Mouse (Mus musculus) natural killer cell, adult 2 months (primary cell): ENCODE results near the gene Per2.
"Not testable (repeated sequence)": the region's sequence is repeated elsewhere in the genome, so short reads cannot be mapped to it uniquely, and the experiment has no call there.

Experiments used
- DNase-seq, 2 experiments: peaks; one replicate each; pipeline ENCODE4 v3.0.0; 2022; ENCODE audit warnings: low spot score in 2 of 2

Per2 gene

DNA sequence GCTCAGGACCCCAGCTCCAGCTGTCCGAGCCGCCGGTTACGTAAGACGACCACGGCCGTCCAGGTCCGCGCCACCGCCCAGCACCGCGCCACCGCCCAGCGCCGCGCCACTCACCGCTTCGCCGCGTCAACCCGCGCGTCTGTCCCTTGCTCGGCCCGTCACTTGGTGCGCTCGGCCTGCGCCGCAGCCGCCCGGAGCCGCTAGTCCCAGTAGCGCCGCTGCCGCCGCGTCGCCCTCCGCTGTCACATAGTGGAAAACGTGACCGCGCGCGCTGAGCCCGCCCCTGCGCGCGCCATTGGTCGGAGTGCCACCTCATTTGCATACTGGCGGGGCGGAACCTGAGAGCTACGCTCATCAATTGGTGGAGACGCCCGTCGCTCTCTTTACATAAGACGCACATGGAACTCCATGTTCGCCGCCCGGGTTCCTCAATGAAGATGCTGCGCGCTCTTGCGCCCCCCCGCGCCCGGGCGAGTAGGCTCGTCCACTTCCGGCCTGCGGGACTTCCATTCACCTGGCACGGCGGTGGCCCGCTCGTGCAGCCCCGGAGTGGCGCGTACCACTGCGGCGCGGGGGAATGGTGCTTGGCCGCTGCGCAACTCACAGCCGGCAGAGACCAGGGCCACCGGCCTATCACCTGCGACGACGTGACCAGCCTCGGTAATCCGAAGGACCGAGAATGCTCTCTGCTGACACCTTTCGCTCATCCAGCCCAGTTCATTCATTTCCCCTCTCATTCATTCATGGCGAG lies at the start of gene Per2:
Per2 (minus strand) TSS at position 266 of the 751 bp plus-strand sequence.
- DNase-seq = peak; percentile 100

DNA sequence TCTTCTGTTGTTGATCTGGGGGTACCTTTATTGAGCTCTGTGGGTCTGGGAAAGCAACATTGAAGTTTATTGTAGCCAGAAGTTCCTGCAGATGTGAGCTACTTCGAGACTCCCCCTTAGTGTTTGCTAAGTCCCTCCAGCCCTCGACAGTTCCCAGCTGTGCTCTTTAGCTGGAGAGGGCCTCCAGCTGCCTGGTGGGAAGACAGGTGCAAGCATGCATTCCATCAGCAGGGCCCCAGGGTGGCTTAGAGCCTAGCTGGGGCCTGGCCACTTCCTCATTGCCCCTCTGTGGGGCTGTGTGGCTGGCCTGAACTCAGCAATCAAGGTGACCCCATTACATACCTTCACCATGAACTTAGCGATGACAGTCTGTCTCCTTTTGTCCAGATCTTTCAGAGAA lies 45.5 kb upstream of the Per2 start:
- no peak for DNase-seq

DNA sequence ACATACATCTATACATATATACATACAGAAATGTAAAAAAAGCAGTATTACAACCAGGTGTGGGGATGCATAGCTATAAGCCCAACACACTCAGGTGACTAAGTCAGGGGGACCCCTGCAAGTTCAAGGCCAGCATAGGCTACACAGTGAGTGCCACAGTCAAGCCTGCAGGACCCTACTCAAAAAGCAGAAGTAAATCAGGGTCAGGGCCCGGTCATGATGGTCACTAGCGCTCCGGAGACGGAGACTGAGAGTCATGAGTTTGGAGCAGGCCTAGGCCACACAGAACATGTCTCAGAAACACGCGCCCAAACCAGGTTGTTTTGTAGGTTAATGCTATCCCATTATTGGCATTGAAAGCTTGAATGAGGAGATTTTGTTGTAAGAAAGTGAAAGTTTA lies 39.5 kb upstream of the Per2 start:
- DNase-seq = no peak

DNA sequence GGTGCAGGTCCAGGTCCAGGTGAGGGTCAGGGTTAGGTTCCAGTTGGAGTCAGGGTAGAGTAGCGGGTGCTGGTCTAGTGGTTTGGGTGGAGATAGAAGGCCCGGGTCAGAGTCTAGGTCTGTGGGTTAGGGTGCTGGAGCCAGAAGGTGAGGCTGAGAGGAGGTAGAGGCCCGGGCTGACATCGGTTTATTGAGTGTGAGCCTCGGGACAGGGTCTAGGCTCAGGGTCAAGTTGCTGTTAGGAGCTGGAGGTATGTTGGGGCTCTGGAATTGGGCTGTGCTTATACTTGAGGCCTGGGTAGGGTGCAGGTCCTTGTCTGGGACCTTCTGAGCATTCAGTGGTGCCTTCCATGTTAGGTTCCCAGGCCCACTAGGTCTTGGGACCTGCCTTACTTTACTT lies 36.2 kb upstream of the Per2 start:
- DNase-seq = no peak

DNA sequence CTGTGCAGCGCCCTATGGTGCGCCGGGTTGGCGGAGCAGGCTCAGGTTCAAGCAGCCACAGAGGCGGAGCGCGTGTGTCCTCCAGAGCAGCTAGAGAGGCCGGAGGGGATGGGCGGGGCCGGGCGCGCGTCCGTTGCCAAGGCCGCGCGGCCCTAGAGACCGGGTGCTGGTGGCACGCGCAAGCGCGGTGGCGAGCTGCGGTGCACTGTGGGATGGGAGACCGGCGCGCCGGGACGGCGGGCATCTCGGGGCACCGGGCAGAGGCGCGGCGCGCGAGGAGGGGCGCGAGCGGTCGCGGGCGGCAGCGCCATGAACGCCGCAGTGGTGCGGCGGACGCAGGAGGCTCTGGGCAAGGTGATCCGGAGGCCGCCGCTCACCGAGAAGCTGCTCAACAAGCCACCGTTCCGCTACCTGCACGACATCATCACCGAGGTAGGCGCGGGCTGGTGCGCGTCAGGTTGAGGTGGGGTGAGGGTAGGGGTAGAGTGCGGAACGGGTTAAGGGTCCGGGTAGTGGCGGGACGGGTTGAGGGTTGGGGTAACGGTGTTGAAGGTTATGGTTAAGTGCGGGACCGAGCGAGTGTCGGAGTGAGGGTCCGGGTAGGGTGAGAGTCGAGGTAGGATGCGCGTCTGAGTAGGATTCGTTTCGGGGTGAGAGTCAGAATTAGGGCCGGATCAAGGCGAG lies 35.5 kb upstream of the Per2 start, which contains the start of gene Traf3ip1:
Traf3ip1 (plus strand) TSS at position 191 of the 684 bp plus-strand sequence.
- peak; percentile 84 to 90 for DNase-seq

DNA sequence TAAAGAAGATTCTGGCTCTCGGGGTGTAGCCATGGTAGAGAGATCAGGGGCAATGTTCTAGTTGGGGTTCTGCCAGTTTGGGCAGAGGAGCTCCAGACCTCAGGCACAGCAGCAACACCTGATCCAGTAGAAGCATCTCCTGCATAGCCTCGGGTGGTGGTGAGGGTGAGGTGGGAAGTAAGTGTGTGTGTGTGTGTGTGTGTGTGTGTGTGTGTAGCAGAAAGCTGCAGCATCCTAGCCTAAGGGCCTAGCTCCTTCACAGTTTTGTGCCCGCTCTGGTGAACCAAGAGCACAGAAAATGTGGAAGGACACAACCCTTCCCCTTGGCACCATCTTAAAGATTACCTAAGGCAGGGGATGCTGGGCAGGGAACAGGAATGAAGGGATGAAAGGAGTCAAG lies 34.8 kb upstream of the Per2 start:
- DNase-seq = no peak

DNA sequence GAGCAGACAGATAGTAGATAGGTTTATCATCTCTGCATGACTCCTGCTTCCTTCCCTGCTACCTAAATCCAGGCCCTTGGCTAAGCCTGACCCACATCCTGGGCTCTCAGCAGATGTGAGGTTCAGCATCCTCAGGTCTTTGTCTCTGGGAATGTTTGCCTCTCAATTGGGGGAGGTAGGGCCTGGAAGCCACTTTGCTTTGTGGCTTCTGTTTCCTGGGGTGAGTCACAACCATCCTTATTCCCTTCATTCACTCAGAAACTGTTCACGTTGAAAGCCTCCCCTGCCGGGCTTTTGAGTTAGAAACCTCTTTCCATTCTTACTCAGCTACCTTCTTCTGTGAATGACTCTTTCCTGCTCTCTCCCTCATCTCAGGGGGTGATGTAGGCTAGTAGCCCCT lies 33.6 kb upstream of the Per2 start:
- DNase-seq = no peak

DNA sequence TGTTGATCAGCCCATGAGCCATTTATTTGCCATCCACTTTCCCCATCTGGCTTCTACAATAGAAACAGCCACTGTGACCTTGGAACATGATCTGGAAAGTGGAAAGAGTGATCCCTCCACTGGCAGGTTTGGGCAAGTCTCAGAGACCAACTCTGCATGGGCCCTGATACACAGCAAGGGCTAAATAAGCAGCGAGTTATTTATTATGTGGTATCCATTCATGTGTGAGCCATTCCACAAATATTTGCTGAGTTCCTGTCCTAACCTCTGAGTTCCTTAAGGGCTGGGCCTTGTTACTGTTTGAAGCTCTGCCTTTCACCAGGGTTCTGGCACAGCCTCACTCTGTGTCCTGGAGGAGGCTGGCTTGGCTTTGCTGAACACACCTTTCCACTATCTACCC lies 31.2 kb upstream of the Per2 start:
- no peak for DNase-seq

DNA sequence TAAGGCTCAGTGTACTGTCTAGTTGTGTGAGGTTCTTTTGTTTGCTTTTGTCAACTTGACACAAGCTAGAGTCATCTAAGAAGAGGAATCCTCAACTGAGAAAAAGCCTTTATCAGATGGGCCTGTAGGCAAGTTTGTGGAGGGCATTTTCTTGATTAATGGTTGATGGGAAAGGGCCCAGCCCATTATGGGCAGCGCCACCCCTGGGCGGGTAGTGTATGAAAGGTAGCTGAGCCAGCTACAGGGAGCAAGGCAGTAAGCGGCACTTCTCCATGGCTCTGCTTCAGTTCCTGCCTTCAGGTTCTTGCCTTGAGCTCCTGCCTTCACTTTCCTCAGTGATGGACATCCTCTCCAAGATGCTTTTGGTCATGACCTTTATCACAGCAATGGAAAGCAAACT lies 27.0 kb upstream of the Per2 start:
- DNase-seq = no peak

DNA sequence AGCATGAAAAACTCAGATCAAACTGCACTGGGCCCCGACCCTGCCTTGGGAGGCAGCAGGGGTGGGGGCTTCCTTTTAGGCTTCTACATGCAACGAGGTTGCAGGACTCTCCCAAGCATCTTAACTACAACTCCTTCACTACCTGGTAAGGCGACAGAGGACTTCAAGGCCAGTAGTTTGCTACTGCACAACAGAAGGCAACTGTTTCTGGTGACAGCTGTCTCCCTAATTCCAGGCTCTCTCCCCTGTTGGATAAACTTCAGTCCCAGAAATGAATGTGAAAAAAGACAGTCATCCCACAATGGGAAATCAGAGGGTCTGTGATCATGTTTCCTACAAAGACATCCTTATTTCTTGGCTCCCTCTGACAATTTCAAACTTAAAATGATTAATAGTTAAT lies 26.3 kb upstream of the Per2 start:
- DNase-seq = no peak

DNA sequence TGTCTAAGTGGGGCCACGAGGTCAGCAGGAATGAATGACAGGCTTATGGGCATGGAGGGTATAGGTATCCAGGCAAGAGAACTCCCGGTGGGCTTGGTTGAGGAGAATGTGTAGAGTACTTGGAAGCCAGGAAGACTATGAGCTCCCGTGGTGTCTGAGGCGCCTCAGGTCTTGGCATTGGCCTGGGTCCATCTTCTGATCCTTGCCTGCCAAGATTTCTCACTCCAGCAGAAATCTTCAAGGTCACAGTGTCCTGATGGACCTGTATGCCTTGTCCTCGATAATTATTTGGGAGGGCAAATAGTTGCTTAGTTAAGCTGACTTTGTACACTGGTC lies 24.9 kb upstream of the Per2 start:
- no peak for DNase-seq

DNA sequence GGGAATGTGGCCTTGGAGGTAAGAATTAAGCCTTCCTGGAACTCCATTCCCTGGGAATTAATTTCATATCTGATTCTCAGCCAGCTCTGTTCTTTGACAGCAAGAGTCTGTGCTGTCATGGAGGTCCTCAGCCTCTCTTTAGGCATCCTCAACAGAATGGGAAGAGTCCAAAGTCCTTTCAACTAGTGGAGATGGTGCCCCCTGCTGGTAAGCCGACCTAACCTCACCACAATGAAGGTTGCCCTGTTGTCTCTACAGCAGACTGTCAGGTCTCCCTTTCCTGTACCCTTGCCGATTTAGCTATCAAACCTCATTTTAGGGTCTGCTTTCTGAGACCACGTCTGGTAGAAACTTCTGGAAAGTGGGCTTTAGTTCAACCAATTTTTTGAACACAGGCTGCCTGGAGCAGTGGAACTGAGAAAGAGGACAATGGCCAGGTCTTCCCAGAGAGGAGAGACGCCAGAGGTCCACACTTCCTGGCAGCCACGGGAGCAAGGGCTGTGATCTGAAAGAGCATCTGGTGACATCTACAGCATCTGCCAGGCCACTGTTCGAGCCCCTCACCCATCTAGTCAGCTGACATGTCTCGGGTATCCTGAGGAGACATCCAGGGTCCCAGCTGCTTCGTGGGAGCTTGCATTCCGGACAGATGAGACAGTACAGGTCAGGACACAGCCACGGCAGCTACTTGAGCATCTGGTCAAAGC lies 24.3 kb upstream of the Per2 start:
- DNase-seq = peak; percentile 67 to 78

DNA sequence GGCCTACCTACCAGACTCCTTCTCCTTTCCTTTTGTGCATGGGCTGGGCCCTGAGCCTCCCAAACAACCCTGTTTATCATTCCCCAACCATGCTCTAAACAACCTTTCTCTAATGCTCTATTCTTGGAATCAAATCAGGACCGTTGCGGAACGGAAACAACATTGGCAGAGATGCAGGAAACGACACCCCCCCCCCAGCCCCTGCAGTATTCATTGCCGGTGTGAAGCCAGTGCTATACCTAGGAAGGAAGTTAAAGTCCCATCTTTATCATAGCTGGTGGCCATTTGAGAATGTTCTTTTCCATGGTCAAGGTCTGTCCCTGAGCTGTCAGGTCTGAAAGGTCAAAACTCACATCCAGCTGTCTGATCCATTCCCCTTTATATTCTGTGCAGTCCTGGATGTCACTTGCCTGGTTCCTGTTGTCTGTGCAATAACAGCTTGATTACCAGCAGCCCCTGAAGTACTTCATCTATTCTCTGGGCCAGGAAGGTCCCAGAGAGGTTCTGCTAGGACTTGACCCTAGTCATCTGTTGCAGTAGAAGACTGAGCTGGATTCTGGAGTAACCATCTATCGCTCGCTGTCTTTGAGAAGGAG lies 23.6 kb upstream of the Per2 start:
- no peak for DNase-seq

DNA sequence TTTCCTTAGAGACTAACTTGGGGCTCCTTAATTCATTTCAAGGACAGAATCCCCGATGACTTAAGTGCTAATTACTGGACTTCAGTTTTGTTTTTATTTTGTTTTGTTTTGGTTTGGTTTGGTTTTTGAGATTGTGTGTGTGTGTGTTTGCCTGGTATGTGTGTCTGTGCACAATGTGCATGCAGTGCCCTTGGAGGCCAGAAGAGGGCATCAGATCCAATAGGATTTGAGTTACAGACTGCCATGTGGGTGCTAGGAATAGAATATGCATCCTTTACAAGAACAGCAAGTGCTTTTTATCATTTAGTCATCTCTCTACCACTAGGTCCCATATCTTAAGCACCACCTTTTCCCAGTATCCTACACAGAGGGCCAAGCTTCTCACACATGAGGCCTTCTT lies 19.8 kb upstream of the Per2 start:
- no peak for DNase-seq

DNA sequence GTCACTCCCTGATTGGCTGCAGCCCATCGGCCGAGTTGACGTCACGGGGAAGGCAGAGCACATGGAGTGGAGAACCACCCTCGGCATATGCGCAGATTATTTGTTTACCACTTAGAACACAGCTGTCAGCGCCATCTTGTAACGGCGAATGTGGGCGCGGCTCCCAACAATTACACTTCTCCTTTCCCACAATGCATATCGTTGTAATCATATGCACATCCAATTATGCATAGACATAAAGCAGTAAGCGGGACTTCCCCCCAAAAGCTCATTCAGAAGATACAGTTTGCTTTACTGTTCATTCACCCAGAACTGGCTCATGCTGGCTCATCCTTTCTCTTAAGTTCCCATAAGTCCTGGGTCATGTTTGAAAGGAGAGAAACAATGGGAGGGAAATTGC lies 19.0 kb upstream of the Per2 start:
- not testable (repeated sequence) for DNase-seq

DNA sequence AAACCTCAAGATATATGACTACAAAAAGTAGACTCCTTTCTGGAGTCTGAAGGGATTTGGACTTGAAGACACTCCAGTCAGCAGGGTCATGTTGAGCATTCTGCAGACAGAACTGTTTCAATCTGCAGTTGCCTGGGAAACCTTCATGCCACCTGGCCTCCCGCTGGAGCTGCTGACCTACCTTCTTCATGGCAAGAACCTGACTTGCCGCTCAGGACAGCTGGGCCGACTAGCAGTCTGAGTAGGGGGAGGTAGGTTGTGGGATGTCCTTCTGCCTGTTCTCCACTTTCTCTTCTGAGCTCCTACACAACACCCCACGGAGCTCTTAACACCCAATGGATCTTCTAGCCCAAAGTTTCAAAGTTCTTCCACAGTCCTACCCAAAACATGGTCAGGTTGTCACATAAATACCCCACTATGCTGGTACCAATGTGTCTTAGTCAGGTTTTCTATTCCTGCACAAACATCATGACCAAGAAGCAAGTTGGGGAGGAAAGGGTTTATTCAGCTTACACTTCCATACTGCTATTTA lies 10.8 kb upstream of the Per2 start:
- DNase-seq = no peak

DNA sequence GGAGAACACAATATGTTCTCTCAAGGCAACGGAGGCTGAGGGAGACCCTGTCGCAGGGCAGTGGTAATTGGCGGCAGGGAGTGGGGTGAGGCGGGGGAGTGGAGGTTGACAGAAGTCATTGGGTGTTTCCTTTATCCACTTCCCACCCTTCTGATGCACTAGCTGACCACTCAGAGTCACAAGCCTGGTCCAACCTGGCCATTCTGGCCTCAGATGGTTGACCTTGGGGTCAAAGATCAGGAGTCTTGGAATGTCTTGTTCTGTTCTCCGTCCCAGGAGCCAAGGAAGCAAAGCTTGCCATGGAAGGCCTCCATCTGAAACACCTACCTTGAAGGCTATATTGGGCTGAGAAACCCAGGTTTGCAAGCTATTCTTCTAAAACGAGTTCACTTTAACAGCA lies 7.1 kb upstream of the Per2 start:
- DNase-seq = no peak

DNA sequence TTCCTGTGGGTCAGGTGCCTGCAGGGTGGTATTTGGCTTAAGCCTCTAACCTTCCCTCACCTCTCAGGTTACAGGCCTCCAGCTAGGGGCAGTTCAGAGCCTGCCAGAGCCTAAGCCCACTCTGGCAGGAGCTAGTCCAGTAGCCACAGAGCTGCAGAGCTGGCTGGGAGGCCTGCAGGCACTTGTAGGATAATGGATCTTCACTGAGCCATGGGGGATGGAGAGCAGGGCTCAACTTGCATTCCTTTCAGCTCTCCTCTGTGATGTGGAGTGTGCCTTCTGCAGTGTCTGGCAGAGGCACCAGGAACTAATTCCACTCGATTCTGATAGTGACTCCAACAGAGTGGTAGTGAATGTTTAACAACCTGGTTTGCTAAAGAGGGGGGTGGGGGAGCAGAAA lies 6.1 kb upstream of the Per2 start:
- DNase-seq = no peak

DNA sequence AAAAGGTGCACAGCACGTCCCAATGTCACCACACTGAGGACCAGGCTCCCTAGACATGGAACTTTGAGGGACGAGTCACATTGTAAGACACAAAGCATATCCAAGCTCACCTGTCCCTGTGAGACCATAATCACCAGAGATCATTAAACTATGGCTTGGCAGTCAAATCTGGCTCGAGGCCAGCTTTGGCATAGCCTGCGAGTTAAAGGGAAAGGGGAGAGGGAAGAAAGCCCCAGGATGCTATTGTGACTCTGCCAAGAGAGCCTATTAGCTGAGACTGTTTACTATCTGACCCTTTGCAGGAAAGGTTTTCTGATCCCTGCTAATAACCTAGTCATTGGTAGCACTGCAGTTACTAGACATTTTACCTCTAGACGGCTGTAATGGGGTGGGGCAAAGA lies 5.3 kb upstream of the Per2 start:
- DNase-seq = no peak

DNA sequence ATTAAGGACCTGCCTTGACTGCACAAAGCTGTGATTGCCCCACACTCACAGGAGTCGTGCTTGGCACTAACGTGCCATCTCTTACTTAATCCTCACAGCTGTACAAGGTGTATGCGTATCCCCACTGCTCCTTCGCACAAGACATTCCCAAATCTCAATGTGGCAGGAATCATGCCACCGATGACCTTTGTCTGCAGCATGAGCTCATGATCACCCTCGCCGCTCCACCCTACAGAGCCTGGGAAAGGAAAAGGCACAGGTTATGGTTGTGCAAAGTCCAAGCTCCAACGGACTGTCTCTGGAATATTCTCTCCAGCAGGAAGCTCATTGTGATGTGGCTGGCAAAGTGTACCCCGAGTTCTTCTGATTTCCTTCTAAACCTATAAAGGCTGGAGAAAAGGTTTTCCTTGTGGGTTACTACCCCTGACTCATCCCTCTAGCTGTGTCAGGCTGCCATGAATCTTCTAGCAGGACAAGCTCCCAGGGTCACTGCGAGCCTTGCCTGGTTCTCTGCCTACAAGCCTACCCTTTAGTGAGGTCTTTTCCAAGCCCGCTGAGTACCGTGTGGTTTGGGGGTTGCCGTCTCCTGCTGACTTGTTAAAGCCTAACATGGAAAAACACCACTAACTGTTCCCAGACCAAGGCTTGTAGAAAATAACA lies 4.3 kb upstream of the Per2 start:
- DNase-seq = no peak

DNA sequence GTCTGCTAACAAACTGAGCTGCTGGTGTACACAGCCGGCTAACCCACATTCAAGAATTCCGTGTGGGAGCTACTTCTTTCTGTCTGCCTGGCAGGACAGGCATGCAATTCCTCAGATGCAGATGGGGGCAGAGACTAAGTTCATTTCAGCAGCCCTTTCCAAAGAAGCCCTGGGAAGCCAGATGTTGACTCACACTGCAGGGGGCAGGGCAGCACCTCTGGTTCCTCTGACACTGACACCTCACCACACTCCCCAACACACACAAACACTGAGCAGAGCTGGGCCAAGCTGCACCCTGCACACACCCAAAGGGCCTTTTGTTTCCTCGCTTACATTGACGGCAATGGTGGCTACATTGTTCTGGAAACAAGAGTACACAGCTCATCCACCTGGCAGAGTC lies 1.4 kb upstream of the Per2 start:
- no peak for DNase-seq

DNA sequence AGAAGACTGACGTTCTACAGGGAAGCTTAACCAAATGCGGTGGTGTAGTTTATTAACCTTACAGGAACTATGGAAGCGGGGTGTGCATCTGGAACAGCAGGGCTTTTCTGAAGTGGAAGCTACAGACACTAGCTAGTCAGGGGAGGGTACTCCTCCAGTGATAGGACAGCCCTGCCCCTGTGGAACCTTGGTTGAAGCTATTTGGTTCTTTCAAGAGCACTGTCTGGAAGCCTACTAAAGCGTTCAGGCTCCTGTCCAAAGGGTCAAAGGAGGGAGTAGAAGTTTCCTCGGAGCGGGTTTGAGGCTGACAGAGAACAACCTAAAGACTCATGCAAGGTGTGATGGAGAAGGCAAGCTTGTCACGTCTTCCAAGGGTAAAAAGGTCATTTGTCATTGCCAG lies 945 bp upstream of the Per2 start:
- no peak for DNase-seq
